Mouse (Mus musculus): ENCODE data around the gene Dus4l. TPM values are rescaled to one million over a fixed set of nuclear protein-coding genes. Genes with fewer than 3 reads are reported as not detected.
A peak's percentile ranks its signal among the peaks of the same experiment; 100 is the strongest.

The Dus4l gene
- 7.3 and 10.8 TPM in 2 replicates for polyA plus RNA-seq (2015; fragmentation: Nextera tagmentation; extraction: Ambion mirVana)

- Histone ChIP-seq H3K9me3 (no peaks in the 10 kb centered on the region), H3K4me1 (peaks cover 12% of the 10 kb centered on the region), H3K9ac (replicated peaks) (peak within 1 kb of the TSS; percentile 69), H3K36me3 (no peaks in the 10 kb centered on the region), H3K27me3 (no peaks in the 10 kb centered on the region), H3K4me3 (peak within 1 kb of the TSS; percentile 82), H3K27ac (replicated peaks) (peak within 1 kb of the TSS; percentile 84), H3K4me2 (replicated peaks) (peak within 1 kb of the TSS; percentile 70)
- WGBS, result under 1% methylated on average over 47 of the region's 47 CpGs
- peak; percentile 97 for ATAC-seq (replicated peaks)
Measured at GRCm38 (mm10) chr12:31654197-31654964, at the start of gene Dus4l, which contains the start of gene Cog5. TSS of gene Dus4l (minus strand) at chr12:31654826. TSS of gene Cog5 (plus strand) at chr12:31654869.

DNA sequence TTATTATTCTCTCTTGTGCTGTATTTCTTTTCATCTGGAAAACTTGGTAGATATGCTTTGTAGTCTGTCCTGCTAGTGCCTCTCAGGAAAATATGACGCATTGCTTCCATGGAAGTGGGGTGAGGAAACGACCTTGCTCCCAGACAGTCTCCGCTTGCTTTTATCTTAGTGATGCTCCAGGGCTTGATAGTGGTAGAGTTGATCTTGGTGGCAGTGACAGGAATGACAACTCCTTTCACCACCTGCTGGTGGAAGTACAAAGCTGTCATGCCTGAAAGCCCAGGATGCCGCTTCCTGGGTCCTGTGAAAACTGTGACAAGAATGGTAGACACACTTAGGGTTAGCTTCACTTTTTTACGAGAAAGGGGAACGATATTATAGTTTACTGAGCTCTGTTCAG lies 49.3 kb upstream of the Dus4l start:
- Histone ChIP-seq H3K4me1 (0 out of 2 replicates have a peak, but pooled peaks cover 3% of the 10 kb centered on the region), H3K4me3 (no peak overlapping the region), H3K36me3 (no peaks in the 10 kb centered on the region), H3K27ac (replicated peaks) (no peak overlapping the region), H3K4me2 (replicated peaks) (no peak overlapping the region), H3K27me3 (no peaks in the 10 kb centered on the region), H3K9ac (replicated peaks) (no peak overlapping the region), H3K9me3 (no peaks in the 10 kb centered on the region)
- WGBS, result 82% methylated on average over 6 of the region's 6 CpGs
- no peak for ATAC-seq (replicated peaks)

DNA sequence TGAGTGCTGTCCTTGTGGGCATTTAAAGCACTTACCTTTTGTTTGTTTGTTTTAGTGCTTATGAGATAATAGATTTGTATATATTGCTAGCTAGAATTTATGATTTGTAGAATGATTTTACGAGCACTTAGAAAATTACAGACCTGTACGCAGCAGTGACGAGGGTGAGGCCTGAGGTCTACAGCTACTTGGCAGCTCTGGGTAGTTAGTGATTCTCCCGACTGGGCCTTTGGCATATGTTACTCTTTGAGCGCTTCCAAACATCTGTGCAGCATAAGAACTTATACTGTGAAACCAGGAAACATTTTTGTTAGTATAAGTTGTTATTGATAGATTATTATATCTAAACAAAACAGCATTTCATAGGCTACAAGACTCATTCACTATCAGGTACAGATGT lies 46.8 kb upstream of the Dus4l start:
- Histone ChIP-seq H3K4me2 (replicated peaks) (no peak overlapping the region), H3K36me3 (0 out of 2 replicates have a peak, but pooled peaks cover 2% of the 10 kb centered on the region), H3K27ac (replicated peaks) (no peak overlapping the region), H3K4me1 (0 out of 2 replicates have a peak, but pooled peaks cover 3% of the 10 kb centered on the region), H3K9me3 (no peaks in the 10 kb centered on the region), H3K27me3 (no peaks in the 10 kb centered on the region), H3K4me3 (no peak overlapping the region), H3K9ac (replicated peaks) (no peak overlapping the region)
- no peak for ATAC-seq (replicated peaks)
- WGBS, result 65% methylated on average over 5 of the region's 5 CpGs

- Histone ChIP-seq H3K36me3 (0 out of 2 replicates have a peak, but pooled peaks cover 2% of the 10 kb centered on the region), H3K9ac (replicated peaks) (no peak overlapping the region), H3K9me3 (no peaks in the 10 kb centered on the region), H3K27me3 (no peaks in the 10 kb centered on the region), H3K27ac (replicated peaks) (no peak overlapping the region), H3K4me1 (0 out of 2 replicates have a peak, but pooled peaks cover 3% of the 10 kb centered on the region), H3K4me3 (no peak overlapping the region), H3K4me2 (replicated peaks) (no peak overlapping the region)
- 65% methylated on average over 5 of the region's 5 CpGs for whole genome bisulfite sequencing
- ATAC-seq (replicated peaks), result no peak
Measured at GRCm38 (mm10) chr12:31700623-31701347, 46.2 kb upstream of the Dus4l start.

DNA sequence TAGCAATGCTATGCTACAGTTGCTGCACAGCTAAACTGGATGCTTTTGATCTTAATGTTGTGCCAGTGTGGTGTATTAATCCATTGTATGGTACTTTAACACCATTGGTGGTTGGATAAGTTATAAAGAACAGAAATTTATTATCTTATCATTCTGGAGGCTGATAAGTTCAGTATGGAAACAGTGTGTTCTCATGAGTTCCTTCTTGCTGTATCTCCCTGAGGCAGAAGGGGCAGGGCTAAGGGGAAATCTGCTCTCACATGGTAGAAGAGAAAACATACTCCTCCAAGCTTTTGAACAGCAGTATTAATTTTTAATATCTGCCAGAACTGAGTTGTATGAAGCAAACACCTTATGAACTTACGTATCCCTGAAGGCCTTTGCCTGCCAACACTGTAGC lies 38.7 kb upstream of the Dus4l start:
- Histone ChIP-seq H3K27me3 (no peaks in the 10 kb centered on the region), H3K9ac (replicated peaks) (no peak overlapping the region), H3K36me3 (0 out of 2 replicates have a peak, but pooled peaks cover 2% of the 10 kb centered on the region), H3K4me2 (replicated peaks) (no peak overlapping the region), H3K4me3 (no peak overlapping the region), H3K27ac (replicated peaks) (no peak overlapping the region), H3K9me3 (no peaks in the 10 kb centered on the region), H3K4me1 (no peaks in the 10 kb centered on the region)
- 94% methylated on average over 1 of the region's 1 CpGs for WGBS
- no peak for ATAC-seq (replicated peaks)

DNA sequence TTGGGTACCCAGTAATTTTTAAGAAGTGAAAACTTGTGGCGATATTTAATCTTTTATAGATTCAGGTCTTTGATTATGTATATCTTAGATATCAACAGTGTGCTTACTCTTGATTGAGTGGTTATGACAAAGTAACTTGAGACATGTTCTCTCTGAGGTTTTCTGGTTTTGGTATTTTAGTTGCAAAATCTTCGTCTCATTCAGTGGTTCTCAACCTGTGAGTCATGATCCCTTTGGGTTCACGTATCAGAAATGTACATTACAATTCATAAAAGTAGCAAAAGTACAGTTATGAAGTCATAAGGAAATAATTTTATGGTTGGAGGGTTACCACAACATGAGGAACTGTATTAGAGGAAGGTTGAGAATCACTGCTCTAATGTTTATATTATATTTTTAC lies 32.1 kb upstream of the Dus4l start:
- H3K27ac ChIP-seq (replicated peaks), result no peak overlapping the region
- no peaks in the 10 kb centered on the region for H3K9me3 ChIP-seq
- H3K27me3 ChIP-seq, result no peaks in the 10 kb centered on the region
- H3K4me2 ChIP-seq (replicated peaks), result no peak overlapping the region
- 0 out of 2 replicates have a peak, but pooled peaks cover 3% of the 10 kb centered on the region for H3K36me3 ChIP-seq
- no peaks in the 10 kb centered on the region for H3K4me1 ChIP-seq
- H3K9ac ChIP-seq (replicated peaks), result no peak overlapping the region
- 95% methylated on average over 3 of the region's 3 CpGs for WGBS
- H3K4me3 ChIP-seq, result no peak overlapping the region
- ATAC-seq (replicated peaks), result no peak

- WGBS, result 68% methylated on average over 3 of the region's 3 CpGs
- ATAC-seq (replicated peaks), result no peak
- peaks cover 21% of the 10 kb centered on the region for H3K36me3 ChIP-seq
Measured at GRCm38 (mm10) chr12:31667187-31667586, 12.6 kb upstream of the Dus4l start.

GRCm38 (mm10) chr12:31665999-31666398 lies 11.4 kb upstream of the Dus4l start:
- Histone ChIP-seq H3K9ac (replicated peaks) (no peak overlapping the region), H3K4me1 (no peaks in the 10 kb centered on the region), H3K4me2 (replicated peaks) (no peak overlapping the region), H3K36me3 (peaks cover 24% of the 10 kb centered on the region), H3K4me3 (no peak overlapping the region), H3K27ac (replicated peaks) (no peak overlapping the region), H3K27me3 (no peaks in the 10 kb centered on the region), H3K9me3 (no peaks in the 10 kb centered on the region)
- 71% methylated on average over 6 of the region's 6 CpGs for WGBS
- no peak for ATAC-seq (replicated peaks)

More at GRCm38 (mm10) chr12:31667187-31667586, 12.6 kb upstream of the Dus4l start:
- Histone ChIP-seq H3K4me2 (replicated peaks) (no peak overlapping the region), H3K27ac (replicated peaks) (no peak overlapping the region), H3K9ac (replicated peaks) (no peak overlapping the region), H3K27me3 (no peaks in the 10 kb centered on the region), H3K9me3 (no peaks in the 10 kb centered on the region), H3K4me3 (no peak overlapping the region), H3K4me1 (no peaks in the 10 kb centered on the region)

DNA sequence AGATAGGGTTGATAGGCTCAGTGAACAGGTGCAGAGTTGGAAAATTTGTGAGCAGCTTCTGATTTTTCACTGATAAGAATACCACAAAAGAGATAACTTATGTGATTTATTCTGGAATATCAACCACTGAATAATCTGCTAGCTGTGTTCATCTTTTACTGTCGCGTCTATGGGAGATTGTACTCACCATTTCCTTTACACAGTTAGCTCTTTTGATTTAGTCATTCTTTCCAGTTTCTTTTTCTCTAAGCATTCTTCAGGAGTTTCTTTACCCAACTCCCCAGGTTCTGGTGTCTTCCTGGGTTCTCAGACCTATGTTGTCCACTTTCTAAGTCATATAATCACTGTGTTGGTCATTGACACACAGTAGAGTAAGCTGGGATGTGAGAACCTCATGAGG lies 2.2 kb upstream of the Dus4l start:
- no peaks in the 10 kb centered on the region for H3K27me3 ChIP-seq
- H3K9me3 ChIP-seq, result no peaks in the 10 kb centered on the region
- no peaks in the 10 kb centered on the region for H3K36me3 ChIP-seq
- H3K4me3 ChIP-seq, result no peak overlapping the region
- H3K4me2 ChIP-seq (replicated peaks), result no peak overlapping the region
- H3K9ac ChIP-seq (replicated peaks), result no peak overlapping the region
- H3K4me1 ChIP-seq, result peaks cover 12% of the 10 kb centered on the region
- H3K27ac ChIP-seq (replicated peaks), result no peak overlapping the region
- WGBS, result 98% methylated on average over 2 of the region's 2 CpGs
- ATAC-seq (replicated peaks), result no peak

GRCm38 (mm10) chr12:31654965-31655477 lies 395 bp upstream of the Dus4l start:
- Histone ChIP-seq H3K9ac (replicated peaks) (peak overlapping the region; percentile 69), H3K4me3 (peak overlapping the region; percentile 82), H3K27me3 (no peaks in the 10 kb centered on the region), H3K27ac (replicated peaks) (peak overlapping the region; percentile 84), H3K4me1 (peaks cover 12% of the 10 kb centered on the region), H3K4me2 (replicated peaks) (peak overlapping the region; percentile 70), H3K36me3 (no peaks in the 10 kb centered on the region), H3K9me3 (no peaks in the 10 kb centered on the region)
- WGBS, result under 1% methylated on average over 29 of the region's 29 CpGs
- ATAC-seq (replicated peaks), result no peak; the same call in 1 of the 2 replicates

DNA sequence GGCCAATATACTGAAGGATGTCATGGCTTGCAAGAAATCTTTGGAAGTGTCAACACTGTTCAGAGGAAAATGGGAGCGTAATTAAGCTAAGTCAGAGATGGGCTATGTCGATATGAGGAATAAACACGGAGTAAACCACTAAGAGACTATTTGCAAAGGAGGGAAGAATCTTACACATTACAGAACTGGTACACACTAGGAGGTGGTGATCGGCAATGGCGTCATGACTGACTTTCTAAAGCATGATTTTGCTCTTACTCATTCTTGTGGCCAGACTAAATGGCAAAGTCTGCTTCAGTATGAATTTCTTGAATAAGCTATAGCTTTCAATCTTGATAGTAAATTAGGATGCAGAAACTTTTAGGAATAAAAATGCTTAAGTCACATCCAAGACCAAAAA lies 1.0 kb downstream of the Dus4l start:
- Histone ChIP-seq H3K4me1 (peaks cover 12% of the 10 kb centered on the region), H3K36me3 (no peaks in the 10 kb centered on the region), H3K9me3 (no peaks in the 10 kb centered on the region), H3K4me3 (peak overlapping the region; percentile 82; the same call in 1 of the 2 replicates), H3K4me2 (replicated peaks) (peak overlapping the region; percentile 59; the same call in 1 of the 2 replicates), H3K27me3 (no peaks in the 10 kb centered on the region), H3K9ac (replicated peaks) (no peak overlapping the region), H3K27ac (replicated peaks) (no peak overlapping the region)
- 78% methylated on average over 5 of the region's 5 CpGs for WGBS
- no peak for ATAC-seq (replicated peaks)

DNA sequence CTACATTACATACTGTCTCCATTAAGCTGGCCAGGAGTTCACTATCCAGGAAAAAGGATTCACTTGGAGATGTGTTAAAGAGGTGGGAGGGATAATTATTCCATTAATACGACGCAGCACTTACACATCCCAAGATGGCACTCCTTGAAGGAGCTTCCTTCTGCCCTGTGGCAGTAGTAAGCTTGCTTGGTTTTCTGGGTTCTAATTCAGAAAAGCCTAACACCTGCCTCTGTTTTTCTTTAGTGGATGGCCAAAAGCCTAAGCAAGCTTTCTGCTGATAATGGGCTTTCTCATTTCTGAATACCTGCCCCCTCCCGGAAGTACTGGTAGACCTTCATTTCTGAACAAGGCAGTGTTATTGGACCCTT lies 19.4 kb downstream of the Dus4l start:
- Histone ChIP-seq H3K4me3 (no peak overlapping the region), H3K9ac (replicated peaks) (no peak overlapping the region), H3K27me3 (no peaks in the 10 kb centered on the region), H3K9me3 (no peaks in the 10 kb centered on the region), H3K36me3 (no peaks in the 10 kb centered on the region), H3K4me1 (peaks cover 17% of the 10 kb centered on the region), H3K4me2 (replicated peaks) (peak overlapping the region; percentile 85), H3K27ac (replicated peaks) (no peak overlapping the region)
- WGBS, result 78% methylated on average over 3 of the region's 3 CpGs
- ATAC-seq (replicated peaks), result no peak
